Mouse (Mus musculus): Measurements from ENCODE around the gene Ddx5.

- TF ChIP-seq CTCF (conservative IDR thresholded peaks at IDR 0.05 in 1 of 2, IDR thresholded peaks at IDR 0.05 in 1 of 2; ENCODE audit: low read depth in 2 of 2, low read length in 2 of 2) (no peak), CHD2 (IDR thresholded peaks at IDR 0.05; ENCODE audit: low read length) (no peak), POLR2A (IDR thresholded peaks at IDR 0.05; ENCODE audit: low read depth, low read length) (no peak), ETS1 (conservative IDR thresholded peaks at IDR 0.05; ENCODE audit: low read depth, low read length) (no peak), NRF1 (IDR thresholded peaks at IDR 0.05; ENCODE audit: low read depth, low read length) (no peak)
Observed at GRCm38 (mm10) chr11:106824403-106824802, 35.4 kb upstream of the Ddx5 start.
